Mouse (Mus musculus): ENCODE measurements around the gene Mrrf.

- TF ChIP-seq CTCF (IDR thresholded peaks at IDR 0.05; ENCODE audit: extremely low read depth, insufficient read depth, low read length) (no peak), POLR2A (IDR thresholded peaks at IDR 0.05; ENCODE audit: extremely low read depth, insufficient read depth, low read length) (no peak)
Measured at GRCm38 (mm10) chr2:36230967-36231366, 94.8 kb downstream of the Mrrf start.

Data from cortical plate, adult 2 months (tissue).